Mouse (Mus musculus): Measurements from ENCODE around the gene Gcgr. TPM values are rescaled to one million over a fixed set of nuclear protein-coding genes. Genes with fewer than 3 reads are reported as not detected.
"Not testable (repeated sequence)": the region's sequence is repeated elsewhere in the genome, so short reads cannot be mapped to it uniquely, and the experiment has no call there.

The Gcgr gene
- total RNA-seq, 1 experiment from 2014 or later: 1.0 TPM

DNA sequence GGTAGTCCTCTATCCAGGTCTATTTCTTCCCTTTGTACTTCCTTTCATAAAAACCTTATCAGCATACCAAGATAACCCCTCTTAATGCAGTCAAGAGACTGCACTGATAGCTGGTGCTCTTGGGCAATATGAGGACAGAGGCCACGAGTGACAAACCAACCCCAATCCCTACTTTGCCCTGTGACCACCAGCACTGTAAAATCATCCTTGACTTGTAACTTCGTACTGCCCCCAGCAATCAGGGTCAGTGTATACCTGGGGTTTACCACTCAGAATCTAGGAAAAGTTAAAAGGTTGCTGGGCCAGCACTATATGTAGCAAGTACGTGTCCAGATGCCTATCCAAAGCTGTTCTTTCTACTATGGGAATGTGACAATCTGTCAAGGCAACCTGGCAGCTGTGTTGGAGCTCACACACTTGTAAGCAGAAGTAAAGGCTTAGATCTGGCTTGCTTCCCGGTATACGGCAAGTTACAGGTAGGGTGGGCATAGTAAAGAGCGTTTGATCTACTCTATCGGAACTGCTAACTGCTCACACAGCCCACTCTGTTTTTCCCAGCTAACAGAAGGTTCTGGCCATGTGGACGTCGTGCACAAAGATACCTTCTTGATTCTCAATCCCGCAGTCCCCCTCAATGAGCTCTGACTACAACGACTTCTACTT is 41.4 kb downstream of the Gcgr start:
- no peak for DNase-seq

DNA sequence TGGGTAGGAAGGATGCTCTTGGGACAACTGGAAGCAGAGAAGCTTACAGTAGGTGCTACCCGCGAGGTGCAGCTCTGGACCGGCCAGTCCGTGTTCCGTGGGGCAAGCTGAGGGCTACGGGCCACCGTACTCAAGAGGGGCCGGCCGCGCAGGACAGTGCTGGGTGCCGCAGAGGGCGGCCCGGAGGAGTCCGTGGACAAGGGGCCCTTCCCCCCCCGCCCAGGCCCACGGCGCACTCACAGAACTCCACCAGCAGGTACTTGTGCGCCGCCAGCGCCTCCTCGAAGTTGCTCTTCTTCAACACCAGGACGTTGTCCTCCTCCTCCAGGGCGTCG is 41.9 kb downstream of the Gcgr start:
- DNase-seq: no peak

DNA sequence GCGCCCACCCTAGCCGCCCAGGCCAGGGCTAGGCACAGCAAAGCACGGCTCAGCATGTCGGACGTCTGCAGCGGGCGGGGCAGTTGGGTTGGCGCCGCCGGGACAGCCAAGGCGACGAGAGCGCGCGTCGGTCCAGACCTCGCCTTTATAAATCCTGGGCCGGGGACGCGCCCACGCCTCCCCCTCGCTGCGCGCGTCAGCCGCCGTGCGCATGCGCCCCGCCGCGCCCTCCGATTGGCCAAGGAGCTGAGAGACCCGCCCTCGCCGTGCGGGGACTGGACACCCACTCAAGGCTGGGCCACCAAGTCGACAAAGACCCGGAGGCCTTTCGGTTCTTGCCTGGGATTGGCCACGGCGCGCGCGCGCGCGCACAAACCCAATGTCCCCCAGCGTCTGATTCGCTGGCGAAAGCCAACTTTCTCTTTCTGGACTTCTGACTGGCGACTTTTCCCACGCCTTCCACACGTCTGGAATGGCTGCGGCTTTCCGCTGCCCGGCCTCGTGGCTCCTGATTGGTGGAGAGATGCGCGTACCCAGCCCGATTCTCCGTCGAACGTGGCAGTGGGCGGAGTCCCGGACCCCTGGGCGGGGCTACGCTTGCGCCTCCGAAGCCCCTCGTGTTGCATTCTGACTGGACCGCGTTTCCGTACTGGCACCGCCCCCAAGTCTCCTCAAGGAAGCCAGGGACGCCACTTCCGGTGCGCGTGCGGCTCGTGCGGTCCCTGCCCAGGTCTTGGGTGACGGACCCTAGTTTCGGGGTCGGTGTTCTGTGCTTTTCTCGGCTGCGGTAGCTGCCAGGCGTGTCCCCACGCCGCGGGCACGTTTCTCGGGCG is 42.5 kb downstream of the Gcgr start, which contains the start of gene P4hb:
P4hb (minus strand) TSS at position 502 of the 833 bp plus-strand sequence.
- DNase-seq: peak; percentile 100

GRCm38 (mm10) chr11:120573585-120574277 is 43.2 kb downstream of the Gcgr start:
- no peak for DNase-seq

DNA sequence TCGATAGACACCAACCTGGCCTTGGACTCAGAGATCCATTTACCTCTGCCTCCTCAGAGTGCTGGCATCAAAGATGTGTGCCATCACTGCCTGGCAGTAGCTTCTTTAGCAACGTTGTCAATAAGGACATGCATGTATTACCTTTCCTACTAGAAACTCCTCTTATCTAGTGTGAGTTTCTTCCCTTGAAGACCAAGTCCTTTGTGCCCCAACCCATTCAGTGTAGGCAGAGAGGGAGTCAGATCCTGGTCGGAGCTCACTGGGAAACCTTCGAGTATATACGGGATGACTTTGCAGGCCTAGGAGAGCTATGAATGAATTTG is 43.7 kb downstream of the Gcgr start:
- DNase-seq: no peak

GRCm38 (mm10) chr11:120575046-120575445 is 44.5 kb downstream of the Gcgr start:
- DNase-seq: no peak

- no peak for DNase-seq
Observed at GRCm38 (mm10) chr11:120575940-120576339, 45.4 kb downstream of the Gcgr start.

DNA sequence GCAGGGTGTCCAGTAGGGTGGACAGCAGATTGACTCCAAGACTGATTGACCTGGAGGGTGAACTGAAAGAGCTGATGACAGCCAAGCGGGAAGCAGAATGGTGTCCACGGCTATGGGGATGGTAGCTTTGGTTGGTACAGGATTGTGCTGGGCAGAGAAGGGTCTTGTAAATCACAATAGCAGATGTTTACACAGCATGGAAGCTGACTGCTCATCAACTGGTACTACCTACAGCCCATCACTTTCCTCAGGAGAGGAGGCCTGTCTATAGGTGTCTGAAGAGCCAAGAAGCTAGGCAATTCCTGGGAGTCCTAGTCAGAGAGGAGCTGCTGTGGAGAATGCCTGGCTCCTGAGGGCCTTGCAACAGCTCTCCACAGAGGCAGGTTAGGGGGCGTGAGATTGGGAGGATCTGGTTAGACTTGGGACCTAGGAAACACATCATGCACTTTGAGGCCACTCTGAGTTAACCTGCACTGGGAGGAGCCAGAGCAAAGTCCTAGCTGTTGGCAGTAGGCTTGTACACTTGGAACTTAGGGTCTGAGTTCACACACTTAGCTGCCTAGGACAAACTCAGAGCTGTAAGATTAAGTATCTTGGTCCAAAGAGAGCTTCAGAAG is 46.0 kb downstream of the Gcgr start:
- DNase-seq: no peak

DNA sequence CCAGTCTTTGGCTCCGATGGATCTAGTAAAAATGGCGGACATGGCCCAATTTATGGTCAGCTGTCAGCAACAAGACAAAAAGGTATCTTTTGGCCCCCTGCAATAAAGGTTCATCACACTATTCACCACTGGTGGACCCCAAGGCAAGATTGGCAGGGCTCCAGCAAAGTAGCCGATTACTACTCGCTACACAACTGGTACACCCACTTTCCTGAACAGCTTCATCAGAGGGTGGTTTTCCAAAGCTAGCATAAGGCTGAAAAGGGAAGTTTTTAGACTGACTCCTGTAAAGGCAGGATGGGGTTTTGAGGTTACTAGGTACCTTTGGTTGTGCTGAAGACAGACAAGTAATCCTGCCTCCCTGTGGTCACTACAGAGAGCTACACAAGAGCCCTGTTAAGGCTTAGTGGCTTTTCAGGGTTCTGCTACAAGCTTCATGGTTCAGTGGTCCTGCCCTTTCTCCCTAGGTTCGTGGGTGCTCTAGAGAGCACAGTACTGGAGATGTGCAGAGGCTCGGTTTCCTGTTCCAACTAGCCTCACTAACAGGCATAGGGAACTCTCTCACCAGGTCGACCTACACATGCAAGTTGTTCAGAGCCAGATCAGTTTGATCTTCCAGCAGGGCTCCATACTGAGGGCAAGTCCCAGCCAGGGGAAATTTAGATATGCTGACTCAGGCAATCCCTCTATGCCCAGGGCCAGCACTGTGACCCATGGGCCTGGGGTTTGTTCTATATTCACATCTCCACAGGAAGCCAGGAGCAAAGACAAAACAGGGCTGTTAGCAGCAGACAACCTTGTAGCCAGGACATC is 46.9 kb downstream of the Gcgr start:
- no peak for DNase-seq

DNA sequence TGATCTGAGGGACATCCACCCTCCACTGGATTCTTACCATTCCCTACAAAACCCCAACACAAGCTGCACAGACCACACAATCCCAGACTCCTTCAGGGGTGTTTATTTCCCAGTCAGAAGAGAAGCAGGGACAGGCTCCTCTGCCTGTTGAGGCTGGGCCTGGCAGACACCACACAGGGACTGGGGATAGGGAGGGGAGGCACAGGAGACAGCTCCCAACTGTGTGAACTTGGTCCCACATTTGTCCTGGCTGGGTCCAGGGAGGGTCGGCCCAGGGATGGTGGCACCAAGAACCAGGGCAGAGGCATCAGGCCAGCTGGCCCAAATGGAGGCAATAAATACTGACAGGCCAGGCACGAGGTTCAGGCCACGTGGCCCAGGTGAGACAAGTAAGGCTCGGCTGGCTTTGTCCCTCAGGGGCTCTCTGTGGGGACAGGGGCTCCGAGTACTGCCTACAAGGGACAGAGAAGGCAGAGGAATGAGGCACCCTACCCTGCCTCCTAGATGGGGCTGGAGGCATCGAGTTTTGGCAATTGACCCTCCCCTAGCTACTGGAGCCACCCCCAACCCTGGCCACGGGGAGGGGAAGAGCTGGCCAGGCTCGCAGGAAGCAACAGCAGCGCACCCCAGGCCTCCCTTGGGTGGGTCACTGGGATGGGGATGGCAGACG is 47.7 kb downstream of the Gcgr start:
- no peak for DNase-seq

GRCm38 (mm10) chr11:120578694-120579243 is 48.3 kb downstream of the Gcgr start:
- DNase-seq: no peak

GRCm38 (mm10) chr11:120579316-120580107 is 49.0 kb downstream of the Gcgr start:
- DNase-seq: peak; percentile 64

DNA sequence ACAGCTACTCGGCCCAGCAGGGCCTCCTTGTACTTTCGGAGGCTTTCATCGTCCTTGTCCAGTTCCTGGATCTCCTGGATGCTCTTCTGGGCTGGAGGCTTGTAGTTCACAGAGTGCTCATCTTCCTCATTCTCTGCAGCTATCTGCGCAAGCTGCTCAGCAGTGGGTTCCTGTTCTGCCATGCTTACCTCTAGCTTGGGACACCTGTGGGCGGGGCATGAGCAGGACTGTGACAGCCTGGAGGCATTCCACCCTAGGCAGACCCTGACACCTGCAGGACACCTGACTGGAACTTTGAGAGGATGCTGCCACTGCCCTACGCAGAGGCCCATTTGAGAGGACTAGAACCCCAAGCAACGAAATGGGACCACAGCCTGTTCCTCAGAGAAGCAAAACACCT is 49.7 kb downstream of the Gcgr start:
- DNase-seq: no peak

DNA sequence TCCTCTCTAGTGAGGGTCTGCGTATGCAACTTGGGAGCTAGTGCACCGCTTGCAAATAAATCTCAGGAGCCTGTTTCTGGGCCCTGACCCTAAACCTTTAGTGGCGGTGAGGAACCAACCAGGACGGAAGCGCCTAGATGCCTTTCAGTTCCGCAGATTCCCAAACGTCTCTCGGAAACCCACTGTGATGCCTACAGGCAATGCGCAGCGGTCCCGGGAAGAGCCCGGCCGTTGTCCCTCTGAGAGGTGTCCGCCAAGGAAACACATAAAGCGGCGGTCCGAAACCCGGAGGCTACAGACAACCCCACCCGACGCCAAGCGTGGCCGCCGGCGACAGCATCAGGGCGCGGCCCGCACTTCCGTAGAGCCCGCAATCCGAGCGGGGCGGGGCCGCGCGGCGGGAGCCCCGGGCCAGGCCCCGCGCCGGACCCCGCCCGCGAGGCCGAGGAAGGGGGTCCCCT is 50.4 kb downstream of the Gcgr start:
- peak; percentile 48 for DNase-seq

DNA sequence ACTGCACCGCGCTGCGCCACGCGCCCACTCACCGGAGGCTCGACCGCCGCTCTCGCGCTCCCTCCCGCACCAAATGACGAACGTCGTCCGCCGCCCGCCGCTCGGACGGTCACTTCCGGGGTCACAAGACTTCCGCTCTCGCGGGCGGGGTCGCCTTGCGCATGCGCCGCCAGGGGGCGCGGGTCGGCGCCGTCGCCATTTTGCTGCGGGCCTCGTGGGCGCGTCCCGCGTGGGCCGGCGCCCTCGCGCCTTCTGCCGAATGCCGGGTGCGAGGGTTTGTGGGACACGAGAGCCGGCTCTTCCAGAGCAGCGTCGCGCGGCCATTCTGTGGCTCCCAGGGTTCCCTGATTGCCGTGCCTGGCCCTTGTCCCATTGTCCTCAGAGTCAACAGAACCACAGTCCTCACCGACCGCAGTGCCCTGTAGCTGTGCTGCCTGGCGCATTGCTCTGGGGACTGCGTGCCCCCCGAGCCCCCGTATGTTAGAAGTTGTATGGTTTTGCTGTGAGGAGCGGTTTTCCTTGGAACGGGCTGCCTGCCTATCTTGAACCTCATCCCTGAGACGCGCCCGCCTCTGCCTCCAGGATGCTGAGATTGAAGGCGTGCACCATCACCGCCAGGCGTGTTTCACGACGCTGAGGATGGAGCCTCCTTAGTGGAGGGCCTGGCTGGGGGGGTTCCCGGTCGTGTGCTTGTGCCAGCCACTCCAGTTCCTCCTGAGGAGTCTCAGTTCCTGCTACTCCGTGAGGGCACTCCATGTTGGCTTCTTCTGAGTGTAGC is 51.2 kb downstream of the Gcgr start, which contains the start of gene Arhgdia:
Arhgdia (minus strand) TSS at position 135 of the 778 bp plus-strand sequence.
- DNase-seq: peak; percentile 92

GRCm38 (mm10) chr11:120582268-120582981 is 51.9 kb downstream of the Gcgr start:
- DNase-seq: no peak

- DNase-seq: not testable (repeated sequence)
Observed at GRCm38 (mm10) chr11:120582982-120583293, 52.4 kb downstream of the Gcgr start.

DNA sequence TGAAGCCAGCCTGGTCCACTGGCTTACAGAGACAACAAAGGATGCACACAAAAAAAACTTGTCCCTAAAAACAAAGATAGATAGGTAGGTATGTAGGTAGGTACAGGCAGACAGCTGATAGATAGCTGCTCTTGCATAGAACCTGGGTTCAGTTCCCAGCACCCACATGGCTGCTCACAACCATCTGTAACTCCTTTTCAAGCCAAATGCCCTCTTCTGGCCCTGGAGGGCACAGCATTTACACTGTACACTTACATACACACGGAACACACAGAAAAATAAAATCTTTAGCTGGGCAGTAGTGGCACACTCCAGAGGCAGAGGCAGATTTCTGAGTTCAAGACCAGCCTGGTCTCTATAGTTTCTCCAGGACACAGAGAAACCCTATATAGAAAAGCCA is 53.4 kb downstream of the Gcgr start:
- DNase-seq: no peak

DNA sequence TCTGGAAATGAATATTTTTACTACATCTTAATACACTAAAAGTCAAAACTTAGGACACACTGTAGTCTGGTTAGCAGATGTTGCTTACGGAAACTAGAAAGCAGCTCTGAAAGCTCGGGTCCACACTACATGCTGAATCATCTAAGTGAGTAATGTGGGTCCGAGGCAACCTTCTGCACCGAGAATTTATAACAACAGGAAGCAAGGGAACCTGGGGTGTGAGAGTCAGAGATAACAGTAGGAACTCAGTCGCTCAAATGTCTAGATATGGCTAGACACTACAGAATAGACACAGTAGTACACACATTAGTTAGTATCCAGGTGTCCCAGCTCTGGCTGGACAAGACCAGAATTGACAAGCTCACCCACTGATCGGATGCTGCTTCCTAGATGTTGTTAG is 58.0 kb downstream of the Gcgr start:
- DNase-seq: no peak
